In genomic region chr7:75299245-75299644, GRCm38 (mm10) we compare ENCODE assay signal across 17 mouse cellular contexts. TPM values are rescaled to one million over a fixed set of nuclear protein-coding genes. Genes with fewer than 3 reads are reported as not detected.
"Had no signal": no experiment of that assay in that cellular context is flagged by ENCODE, and none has a peak within 500 bp of the region (broad histone marks: within the 10 kb centered on the region; RNA-seq: fewer than 3 reads in every experiment).

No protein-coding gene starts in this region.

- H3K9me3 ChIP-seq: limb, embryonic 12.5 days; liver, embryonic 13.5 days; lung, embryonic 15.5 days; megakaryocyte, embryonic 14.5 days; midbrain, embryonic 12.5 days; neural tube, embryonic 15.5 days had no signal

- DNase-seq: kidney, postnatal 25 days; layer of hippocampus, adult 9-11 months; layer of hippocampus, postnatal 36 days; liver; liver, embryonic 13.5 days; liver, postnatal 0 days; lung, postnatal 14 days; right cerebral cortex, adult 18-20 months; right cerebral cortex, postnatal 25 days; thymus, postnatal 4 days had no signal

- H3K27me3 ChIP-seq: liver, embryonic 13.5 days; lung, embryonic 15.5 days; neural tube, embryonic 15.5 days had no signal

- H3K27ac ChIP-seq: limb, embryonic 12.5 days; liver, embryonic 13.5 days; lung, embryonic 15.5 days; macrophage; midbrain, embryonic 12.5 days; neural tube, embryonic 15.5 days had no signal

- H3K4me1 ChIP-seq: liver, embryonic 13.5 days; lung, embryonic 15.5 days; megakaryocyte, embryonic 14.5 days had no signal

- H3K4me3 ChIP-seq: limb, embryonic 12.5 days; liver, embryonic 13.5 days; lung, embryonic 15.5 days; megakaryocyte, embryonic 14.5 days; midbrain, embryonic 12.5 days; myocyte; neural tube, embryonic 15.5 days had no signal

- H3K9ac ChIP-seq: limb, embryonic 12.5 days; liver, embryonic 13.5 days; liver, postnatal 0 days; lung, embryonic 15.5 days; midbrain, embryonic 12.5 days; neural tube, embryonic 15.5 days had no signal

- H3K36me3 ChIP-seq: limb, embryonic 12.5 days; liver, embryonic 13.5 days; lung, embryonic 15.5 days; midbrain, embryonic 12.5 days; neural tube, embryonic 15.5 days had no signal

RNA-seq across cellular contexts. Expression of gene Sv2b, which starts 9.8 kb away (rescaled TPM):
- polyA plus RNA-seq: liver, postnatal 0 days; macrophage had no signal
